ENCODE assay signal across 23 mouse cellular contexts in the genomic region with DNA sequence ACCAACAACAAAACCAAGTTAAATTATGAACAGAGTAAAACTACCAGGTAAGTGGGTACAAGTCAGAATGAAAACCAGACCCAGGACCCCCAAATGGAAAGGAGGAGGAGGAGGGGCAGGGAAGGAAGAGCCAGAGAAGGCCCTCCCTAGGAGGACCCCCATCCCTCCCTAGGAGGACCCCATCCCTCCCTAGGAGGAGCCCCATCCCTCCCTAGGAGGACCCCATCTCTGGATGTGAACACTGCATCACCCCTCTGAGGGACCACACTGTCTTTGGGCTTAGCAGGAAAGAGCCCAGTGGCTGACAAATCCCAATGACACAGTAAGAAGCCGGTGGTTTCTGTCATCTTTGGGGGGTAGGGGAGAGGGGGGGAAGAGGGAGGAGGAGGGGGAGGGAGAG. TPM values are rescaled to one million over a fixed set of nuclear protein-coding genes. Genes with fewer than 3 reads are reported as not detected.
DNase-seq lines count a peak whose midpoint lies in the region; ATAC-seq and TF ChIP-seq lines count a peak whose summit lies in the region.
"Had no signal": no experiment of that assay in that cellular context is flagged by ENCODE, and none has a peak within 500 bp of the region (broad histone marks: within the 10 kb centered on the region; RNA-seq: fewer than 3 reads in every experiment).

No protein-coding gene starts in this region.

- no peak overlapping the region for H3K4me3 ChIP-seq in forebrain, embryonic 10.5 days
- no peak overlapping the region for H3K4me3 ChIP-seq in forebrain, embryonic 13.5 days
- no peak overlapping the region for H3K4me3 ChIP-seq in hindbrain, postnatal 0 days (ENCODE audit: low read length)
- H3K4me3 ChIP-seq in hindbrain, embryonic 11.5 days (ENCODE audit: low read depth, low read length) = no peak overlapping the region
- H3K4me3 ChIP-seq in embryonic facial prominence, embryonic 10.5 days = no peak overlapping the region
- H3K4me3 ChIP-seq in midbrain, embryonic 15.5 days = no peak overlapping the region
- H3K4me3 ChIP-seq: limb, embryonic 15.5 days; liver, embryonic 15.5 days; lung, embryonic 15.5 days; megakaryocyte, embryonic 14.5 days; neural tube, embryonic 12.5 days; stomach, embryonic 15.5 days had no signal

- H3K9ac ChIP-seq in forebrain, embryonic 13.5 days = no peak overlapping the region
- no peak overlapping the region for H3K9ac ChIP-seq in hindbrain, postnatal 0 days (replicated peaks; ENCODE audit: low read length)
- no peak overlapping the region for H3K9ac ChIP-seq in hindbrain, embryonic 11.5 days (ENCODE audit: low read depth, low read length)
- no peak overlapping the region for H3K9ac ChIP-seq in midbrain, embryonic 15.5 days
- H3K9ac ChIP-seq: limb, embryonic 15.5 days; liver, embryonic 15.5 days; lung, embryonic 15.5 days; neural tube, embryonic 12.5 days; stomach, embryonic 15.5 days had no signal

- no peaks in the 10 kb centered on the region for H3K27me3 ChIP-seq in forebrain, embryonic 10.5 days (ENCODE audit: poor library complexity, severe bottlenecking)
- H3K27me3 ChIP-seq in forebrain, embryonic 13.5 days = no peaks in the 10 kb centered on the region
- no peaks in the 10 kb centered on the region for H3K27me3 ChIP-seq in hindbrain, postnatal 0 days (ENCODE audit: insufficient read depth, low read length)
- no peaks in the 10 kb centered on the region for H3K27me3 ChIP-seq in hindbrain, embryonic 11.5 days (ENCODE audit: control insufficient read depth, insufficient read depth, low read length)
- no peaks in the 10 kb centered on the region for H3K27me3 ChIP-seq in embryonic facial prominence, embryonic 10.5 days (replicated peaks; ENCODE audit: low read depth, poor library complexity, severe bottlenecking)
- H3K27me3 ChIP-seq in midbrain, embryonic 15.5 days (replicated peaks) = no peaks in the 10 kb centered on the region
- H3K27me3 ChIP-seq: limb, embryonic 15.5 days; liver, embryonic 15.5 days; lung, embryonic 15.5 days; megakaryocyte, embryonic 14.5 days; neural tube, embryonic 12.5 days; stomach, embryonic 15.5 days had no signal

- peak overlapping the region; percentile 1; the same call in 1 of the 2 replicates for H3K27ac ChIP-seq in forebrain, embryonic 10.5 days
- H3K27ac ChIP-seq in forebrain, embryonic 13.5 days = no peak overlapping the region
- no peak overlapping the region for H3K27ac ChIP-seq in hindbrain, postnatal 0 days
- H3K27ac ChIP-seq in hindbrain, embryonic 11.5 days (ENCODE audit: low read depth, low read length) = no peak overlapping the region
- H3K27ac ChIP-seq in embryonic facial prominence, embryonic 10.5 days (replicated peaks) = 0 out of 2 replicates have a peak overlapping the region, but pooled peaks have one; percentile 19
- no peak overlapping the region for H3K27ac ChIP-seq in midbrain, embryonic 15.5 days
- H3K27ac ChIP-seq: limb, embryonic 15.5 days; liver, embryonic 15.5 days; lung, embryonic 15.5 days; neural tube, embryonic 12.5 days; stomach, embryonic 15.5 days had no signal

- WGBS in forebrain, embryonic 10.5 days = 37% methylated on average over 1 of the region's 1 CpGs
- 27% methylated on average over 1 of the region's 1 CpGs for WGBS in forebrain, embryonic 13.5 days
- 15% methylated on average over 1 of the region's 1 CpGs for WGBS in hindbrain, postnatal 0 days
- 50% methylated on average over 1 of the region's 1 CpGs for WGBS in hindbrain, embryonic 11.5 days
- WGBS in embryonic facial prominence, embryonic 10.5 days = 38% methylated on average over 1 of the region's 1 CpGs
- 24% methylated on average over 1 of the region's 1 CpGs for WGBS in midbrain, embryonic 15.5 days

- no peaks in the 10 kb centered on the region for H3K9me3 ChIP-seq in forebrain, embryonic 10.5 days
- no peaks in the 10 kb centered on the region for H3K9me3 ChIP-seq in forebrain, embryonic 13.5 days (replicated peaks)
- H3K9me3 ChIP-seq in hindbrain, postnatal 0 days (ENCODE audit: low read length) = no peaks in the 10 kb centered on the region
- H3K9me3 ChIP-seq in hindbrain, embryonic 11.5 days (ENCODE audit: control insufficient read depth, low read length) = no peaks in the 10 kb centered on the region
- no peaks in the 10 kb centered on the region for H3K9me3 ChIP-seq in embryonic facial prominence, embryonic 10.5 days
- no peaks in the 10 kb centered on the region for H3K9me3 ChIP-seq in midbrain, embryonic 15.5 days
- H3K9me3 ChIP-seq: limb, embryonic 15.5 days; liver, embryonic 15.5 days; lung, embryonic 15.5 days; megakaryocyte, embryonic 14.5 days; neural tube, embryonic 12.5 days; stomach, embryonic 15.5 days had no signal

- no peak for TF ChIP-seq CTCF in hindbrain, postnatal 0 days (IDR thresholded peaks at IDR 0.05; ENCODE audit: low read depth)

- H3K4me1 ChIP-seq in forebrain, embryonic 10.5 days = peaks cover 48% of the 10 kb centered on the region
- peaks cover 21% of the 10 kb centered on the region for H3K4me1 ChIP-seq in forebrain, embryonic 13.5 days
- no peaks in the 10 kb centered on the region for H3K4me1 ChIP-seq in hindbrain, postnatal 0 days (ENCODE audit: insufficient read depth, low read length)
- no peaks in the 10 kb centered on the region for H3K4me1 ChIP-seq in hindbrain, embryonic 11.5 days (replicated peaks; ENCODE audit: control insufficient read depth, insufficient read depth, low read length)
- peaks cover 33% of the 10 kb centered on the region for H3K4me1 ChIP-seq in embryonic facial prominence, embryonic 10.5 days
- 0 out of 2 replicates have a peak, but pooled peaks cover 4% of the 10 kb centered on the region for H3K4me1 ChIP-seq in midbrain, embryonic 15.5 days
- H3K4me1 ChIP-seq: limb, embryonic 15.5 days; liver, embryonic 15.5 days; lung, embryonic 15.5 days; stomach, embryonic 15.5 days had no signal

- ATAC-seq in forebrain, embryonic 13.5 days = no peak
- ATAC-seq in hindbrain, postnatal 0 days = peak; percentile 78
- no peak for ATAC-seq in hindbrain, embryonic 11.5 days (ENCODE audit: low FRiP score)
- peak; percentile 48; the same call in 1 of the 2 replicates for ATAC-seq in midbrain, embryonic 15.5 days (replicated peaks)
- ATAC-seq: intestine, postnatal 0 days had no signal

- H3K4me2 ChIP-seq in forebrain, embryonic 13.5 days = no peak overlapping the region
- H3K4me2 ChIP-seq in hindbrain, postnatal 0 days (ENCODE audit: low read depth, low read length) = no peak overlapping the region
- no peak overlapping the region for H3K4me2 ChIP-seq in hindbrain, embryonic 11.5 days (replicated peaks; ENCODE audit: low read depth, low read length)
- H3K4me2 ChIP-seq in midbrain, embryonic 15.5 days = no peak overlapping the region
- H3K4me2 ChIP-seq: limb, embryonic 15.5 days; liver, embryonic 15.5 days; lung, embryonic 15.5 days; neural tube, embryonic 12.5 days; stomach, embryonic 15.5 days had no signal

- no peak for DNase-seq in forebrain, embryonic 10.5 days (ENCODE audit: extremely low spot score, low spot score)
- peak; percentile 25 for DNase-seq in hindbrain, postnatal 0 days (ENCODE audit: low spot score)
- no peak for DNase-seq in hindbrain, embryonic 11.5 days (ENCODE audit: low spot score)
- DNase-seq in embryonic facial prominence, embryonic 10.5 days (ENCODE audit: low spot score) = no peak
- DNase-seq in liver = no peak
- DNase-seq: adrenal gland, postnatal 10 days; cerebellum, adult 2 months; cerebellum, postnatal 25 days; embryo, embryonic 11 days; kidney, postnatal 4 days; lung, postnatal 36 days; right cerebral cortex, adult 18-20 months; right cerebral cortex, postnatal 4 days; thymus, postnatal 25 days had no signal

- peaks cover 30% of the 10 kb centered on the region for H3K36me3 ChIP-seq in forebrain, embryonic 10.5 days (replicated peaks)
- peaks cover 21% of the 10 kb centered on the region for H3K36me3 ChIP-seq in forebrain, embryonic 13.5 days (ENCODE audit: poor library complexity, severe bottlenecking)
- no peaks in the 10 kb centered on the region; the same call in 1 of the 2 replicates for H3K36me3 ChIP-seq in hindbrain, postnatal 0 days (ENCODE audit: insufficient read depth, low read length)
- no peaks in the 10 kb centered on the region for H3K36me3 ChIP-seq in hindbrain, embryonic 11.5 days (ENCODE audit: control insufficient read depth, insufficient read depth, low read length)
- peaks cover 52% of the 10 kb centered on the region for H3K36me3 ChIP-seq in embryonic facial prominence, embryonic 10.5 days (replicated peaks)
- H3K36me3 ChIP-seq in midbrain, embryonic 15.5 days (replicated peaks) = no peaks in the 10 kb centered on the region
- H3K36me3 ChIP-seq: stomach, embryonic 15.5 days had no signal

RNA-seq across cellular contexts. Expression of gene Tecta, which starts 15.5 kb away (rescaled TPM):
- 0.02 and 0.04 TPM in 2 replicates for polyA plus RNA-seq in forebrain, embryonic 10.5 days (2016; fragmentation: Nextera tagmentation; extraction: Ambion mirVana)
- polyA plus RNA-seq in forebrain, embryonic 13.5 days (2015; fragmentation: Nextera tagmentation; extraction: Ambion mirVana) = 0.26 and 0.28 TPM in 2 replicates
- total RNA-seq in hindbrain, postnatal 0 days (2014; rRNA removed) = 0.16 and 0.43 TPM in 2 replicates
- polyA plus RNA-seq in hindbrain, postnatal 0 days (2015; fragmentation: Nextera tagmentation; extraction: Ambion mirVana) = 0.39 and 0.43 TPM in 2 replicates
- polyA plus RNA-seq in hindbrain, embryonic 11.5 days (2014; fragmentation: Nextera tagmentation; extraction: Ambion mirVana) = 0.71 and 0.88 TPM in 2 replicates
- polyA plus RNA-seq in embryonic facial prominence, embryonic 10.5 days (2016; fragmentation: Nextera tagmentation; extraction: Ambion mirVana) = 0.10 and 0.11 TPM in 2 replicates
- polyA plus RNA-seq in midbrain, embryonic 15.5 days (2015; fragmentation: Nextera tagmentation; extraction: Ambion mirVana) = 0.41 and 0.60 TPM in 2 replicates
- polyA plus RNA-seq: lung, embryonic 15.5 days had no signal

Comparison
In these comparisons a context has a peak if more than half of its experiments do, and no peak if none do; other contexts are left out.
1. H3K27ac ChIP-seq: peak in forebrain, embryonic 10.5 days (single experiment) and embryonic facial prominence, embryonic 10.5 days (single experiment); none in forebrain, embryonic 13.5 days (single experiment), hindbrain, postnatal 0 days (single experiment), hindbrain, embryonic 11.5 days (single experiment) and midbrain, embryonic 15.5 days (single experiment).
2. ATAC-seq: peak in hindbrain, postnatal 0 days (single experiment) and midbrain, embryonic 15.5 days (single experiment); none in forebrain, embryonic 13.5 days (single experiment) and hindbrain, embryonic 11.5 days (single experiment).